Mouse (Mus musculus) macrophage (primary cell): Measurements from ENCODE around the gene Nts. TPM values are rescaled to one million over a fixed set of nuclear protein-coding genes. Genes with fewer than 3 reads are reported as not detected.

ENCODE experiments used
- polyA plus RNA-seq: library from polyadenylated mRNA; stranded (reverse); fragments of 250-400 nt; gene quantifications from 3 replicates; pipeline ENCODE4 v1.2.4, GENCODE M21; 2018; ENCODE audit warnings: inconsistent platforms

The Nts gene
- polyA plus RNA-seq, 1 experiment from 2014 or later: not detected

Other genes with a start within 250 kb of the Nts start
- gene Rassf9, start 21.7 kb upstream of the Nts start, polyA plus RNA-seq: not detected in 3 replicates